ENCODE assay signal across 8 mouse cellular contexts in the genomic region with DNA sequence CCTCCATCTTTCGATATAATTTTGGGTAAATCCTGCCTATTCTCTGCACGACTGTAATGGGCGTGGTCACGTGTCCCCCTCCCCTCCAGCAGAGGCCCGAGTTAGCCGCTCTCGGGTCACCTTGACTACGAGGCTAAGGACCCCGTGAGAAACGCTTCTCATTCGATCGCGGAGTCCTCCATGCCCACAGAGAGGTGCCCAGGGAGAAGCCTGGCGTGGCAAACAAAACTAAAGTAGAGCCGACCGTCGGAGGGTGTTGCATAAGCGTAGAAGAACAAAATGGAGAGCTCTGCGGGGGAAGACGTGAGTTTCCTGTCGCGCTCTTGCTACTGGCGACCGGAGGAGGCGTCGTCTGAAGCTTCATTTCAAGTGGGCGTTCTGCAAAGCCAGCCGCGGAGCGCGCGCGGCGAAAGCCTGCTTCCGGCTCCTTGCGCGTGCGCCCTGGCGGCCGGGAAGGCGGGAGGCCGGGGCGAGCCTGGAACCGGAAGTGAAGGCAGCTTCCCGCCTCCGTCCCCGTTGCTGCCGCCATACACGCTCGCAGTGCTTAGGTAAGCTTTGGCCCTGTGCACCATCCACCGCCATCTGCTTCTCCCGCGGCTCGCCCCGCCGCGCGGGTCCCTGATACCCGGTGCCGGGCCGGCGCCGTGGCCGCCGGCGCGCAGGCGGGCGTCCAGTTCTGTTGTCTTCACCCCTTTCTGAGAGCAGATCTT. TPM values are rescaled to one million over a fixed set of nuclear protein-coding genes. Genes with fewer than 3 reads are reported as not detected.
DNase-seq lines count a peak whose midpoint lies in the region; ATAC-seq lines count a peak whose summit lies in the region.

A gene (plus strand): TSS at position 442 of the 710 bp plus-strand sequence.

- H3K4me3 ChIP-seq in brown adipose tissue, adult 24 weeks (ENCODE audit: insufficient read depth, low read depth, low read length) = peak within 1 kb of the TSS; percentile 84
- peak within 1 kb of the TSS; percentile 95 for H3K4me3 ChIP-seq in heart, embryonic 13.5 days
- peak within 1 kb of the TSS; percentile 88 for H3K4me3 ChIP-seq in liver, embryonic 12.5 days
- peak within 1 kb of the TSS; percentile 70 for H3K4me3 ChIP-seq in stomach, embryonic 15.5 days (replicated peaks)

- H3K4me2 ChIP-seq in heart, embryonic 13.5 days = peak within 1 kb of the TSS; percentile 73
- peak within 1 kb of the TSS; percentile 91 for H3K4me2 ChIP-seq in liver, embryonic 12.5 days
- H3K4me2 ChIP-seq in stomach, embryonic 15.5 days = peak within 1 kb of the TSS; percentile 81

- no peaks in the 10 kb centered on the region for H3K27me3 ChIP-seq in heart, embryonic 13.5 days (replicated peaks)
- no peaks in the 10 kb centered on the region for H3K27me3 ChIP-seq in liver, embryonic 12.5 days (replicated peaks)
- no peaks in the 10 kb centered on the region for H3K27me3 ChIP-seq in stomach, embryonic 15.5 days (replicated peaks)

- H3K27ac ChIP-seq in brown adipose tissue, adult 24 weeks (replicated peaks; ENCODE audit: low read depth, low read length) = peak within 1 kb of the TSS; percentile 97
- H3K27ac ChIP-seq in heart, embryonic 13.5 days (replicated peaks) = peak within 1 kb of the TSS; percentile 99
- peak within 1 kb of the TSS; percentile 94 for H3K27ac ChIP-seq in liver, embryonic 12.5 days
- peak within 1 kb of the TSS; percentile 99 for H3K27ac ChIP-seq in stomach, embryonic 15.5 days

- under 1% methylated on average over 69 of the region's 69 CpGs for WGBS in heart, embryonic 13.5 days
- WGBS in liver, embryonic 12.5 days (ENCODE audit: insufficient replicate concordance) = under 1% methylated on average over 69 of the region's 69 CpGs
- WGBS in stomach, embryonic 15.5 days = under 1% methylated on average over 69 of the region's 69 CpGs

- peaks cover 12% of the 10 kb centered on the region for H3K4me1 ChIP-seq in brown adipose tissue, adult 24 weeks (ENCODE audit: control insufficient read depth, insufficient read depth, insufficient read length, low read length)
- peaks cover 52% of the 10 kb centered on the region for H3K4me1 ChIP-seq in heart, embryonic 13.5 days
- peaks cover 60% of the 10 kb centered on the region for H3K4me1 ChIP-seq in liver, embryonic 12.5 days
- H3K4me1 ChIP-seq in stomach, embryonic 15.5 days = peaks cover 38% of the 10 kb centered on the region

- no peaks in the 10 kb centered on the region for H3K9me3 ChIP-seq in heart, embryonic 13.5 days
- no peaks in the 10 kb centered on the region for H3K9me3 ChIP-seq in liver, embryonic 12.5 days (replicated peaks)
- H3K9me3 ChIP-seq in stomach, embryonic 15.5 days = no peaks in the 10 kb centered on the region

- H3K9ac ChIP-seq in heart, embryonic 13.5 days = peak within 1 kb of the TSS; percentile 100
- H3K9ac ChIP-seq in liver, embryonic 12.5 days = peak within 1 kb of the TSS; percentile 95
- H3K9ac ChIP-seq in stomach, embryonic 15.5 days = peak within 1 kb of the TSS; percentile 93

- H3K36me3 ChIP-seq in heart, embryonic 13.5 days = peaks cover 40% of the 10 kb centered on the region
- H3K36me3 ChIP-seq in liver, embryonic 12.5 days = peaks cover 35% of the 10 kb centered on the region
- H3K36me3 ChIP-seq in stomach, embryonic 15.5 days = peaks cover 24% of the 10 kb centered on the region

- peak; percentile 78 for ATAC-seq in heart, embryonic 13.5 days (ENCODE audit: extremely low read depth, insufficient number of reproducible peaks, low FRiP score, low TSS enrichment)
- peak; percentile 84 for ATAC-seq in liver, embryonic 12.5 days
- ATAC-seq in stomach, embryonic 15.5 days (ENCODE audit: insufficient read depth, low FRiP score, low read depth) = peak; percentile 87

- DNase-seq in CD4-positive, CD25-positive, alpha-beta regulatory T cell, adult 2 months (ENCODE audit: low read depth, low spot score) = peak; percentile 98
- DNase-seq in fat pad, adult 2 months (ENCODE audit: extremely low read depth, low read depth, low spot score) = peak; percentile 56
- peak; percentile 97 for DNase-seq in kidney, postnatal 10 days
- DNase-seq in natural killer cell, adult 2 months (ENCODE audit: low spot score in 2 of 2) = peak; percentile 96 to 97

RNA-seq across cellular contexts. Expression of the gene that starts here (rescaled TPM):
- 50.5 and 57.9 TPM in 2 replicates for polyA plus RNA-seq in brown adipose tissue, adult 24 weeks (2012; ENCODE audit: insufficient read depth, insufficient read length, missing spikeins)
- 279 TPM in 2 replicates for polyA plus RNA-seq in heart, embryonic 13.5 days (2015; fragmentation: Nextera tagmentation; extraction: Ambion mirVana)
- 258 and 267 TPM in 2 replicates for polyA plus RNA-seq in liver, embryonic 12.5 days (2016; fragmentation: Nextera tagmentation; extraction: Ambion mirVana)
- 361 and 392 TPM in 2 replicates for polyA plus RNA-seq in stomach, embryonic 15.5 days (2015; fragmentation: Nextera tagmentation; extraction: Ambion mirVana)

Comparison
In these comparisons a context has a peak if more than half of its experiments do, and no peak if none do; other contexts are left out.
1. Peak in every context shown above with its lines: DNase-seq, ATAC-seq, H3K4me3 ChIP-seq and H3K27ac ChIP-seq.